Mouse (Mus musculus): ENCODE data around the gene Tcf7. TPM values are rescaled to one million over a fixed set of nuclear protein-coding genes. Genes with fewer than 3 reads are reported as not detected.

Tcf7 gene
- total RNA-seq, 1 experiment from 2014 or later, result 41.3 TPM

DNA sequence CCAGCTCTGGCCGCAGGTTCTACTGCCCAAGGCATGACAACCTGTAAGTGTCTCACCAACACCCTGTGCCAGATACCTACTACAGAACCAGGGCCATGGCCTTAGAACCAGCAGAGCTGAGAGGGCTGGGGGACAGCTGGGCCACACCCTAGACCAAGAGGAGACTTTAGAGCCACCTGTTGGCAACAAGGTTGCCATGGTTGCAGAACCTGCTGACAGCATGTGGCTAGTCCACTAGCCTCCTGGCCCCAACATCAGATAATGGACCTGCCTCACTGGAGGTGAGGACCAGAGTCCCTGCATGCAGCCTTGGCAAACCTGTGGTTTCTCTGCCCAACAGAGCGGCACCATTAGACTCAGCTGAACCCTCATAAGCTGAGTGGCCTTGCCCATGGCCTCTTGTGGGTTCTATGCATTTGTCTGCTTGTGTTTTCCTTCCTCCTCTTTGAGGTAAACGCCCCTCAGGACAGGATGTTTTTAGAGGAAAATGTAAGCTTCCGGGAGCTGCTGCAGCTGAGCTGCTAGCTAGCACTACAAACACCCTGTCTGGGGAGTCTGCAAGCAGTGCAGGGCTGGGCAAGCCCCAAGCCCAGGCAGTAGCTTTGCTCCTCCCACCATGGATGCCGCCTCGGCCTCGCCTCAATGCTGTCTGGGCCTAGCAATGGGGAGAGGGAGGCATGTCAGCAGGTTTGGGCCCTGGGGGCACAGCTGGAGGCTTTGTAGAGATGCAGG lies 14.5 kb downstream of the Tcf7 start:
- DNase-seq, result no peak

DNA sequence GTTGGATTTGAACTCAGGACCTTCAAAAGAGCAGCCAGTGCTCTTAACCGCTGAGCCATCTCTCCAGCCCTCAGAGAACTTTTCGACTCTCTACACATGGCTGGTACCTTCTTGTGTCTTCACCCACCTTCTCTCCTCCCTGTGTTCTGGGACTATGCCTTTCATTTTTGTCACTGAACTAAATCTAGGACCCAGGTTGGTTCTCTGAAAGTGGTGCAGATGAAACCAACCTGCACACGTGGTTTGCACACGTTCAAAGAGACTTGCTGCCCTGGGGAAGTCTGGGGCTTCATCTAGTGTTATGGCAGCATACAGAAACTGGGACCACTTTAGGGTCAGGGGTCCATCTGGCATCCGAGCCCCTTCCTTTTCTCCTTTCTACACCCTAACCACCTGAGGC lies 15.5 kb downstream of the Tcf7 start:
- no peak for DNase-seq

DNA sequence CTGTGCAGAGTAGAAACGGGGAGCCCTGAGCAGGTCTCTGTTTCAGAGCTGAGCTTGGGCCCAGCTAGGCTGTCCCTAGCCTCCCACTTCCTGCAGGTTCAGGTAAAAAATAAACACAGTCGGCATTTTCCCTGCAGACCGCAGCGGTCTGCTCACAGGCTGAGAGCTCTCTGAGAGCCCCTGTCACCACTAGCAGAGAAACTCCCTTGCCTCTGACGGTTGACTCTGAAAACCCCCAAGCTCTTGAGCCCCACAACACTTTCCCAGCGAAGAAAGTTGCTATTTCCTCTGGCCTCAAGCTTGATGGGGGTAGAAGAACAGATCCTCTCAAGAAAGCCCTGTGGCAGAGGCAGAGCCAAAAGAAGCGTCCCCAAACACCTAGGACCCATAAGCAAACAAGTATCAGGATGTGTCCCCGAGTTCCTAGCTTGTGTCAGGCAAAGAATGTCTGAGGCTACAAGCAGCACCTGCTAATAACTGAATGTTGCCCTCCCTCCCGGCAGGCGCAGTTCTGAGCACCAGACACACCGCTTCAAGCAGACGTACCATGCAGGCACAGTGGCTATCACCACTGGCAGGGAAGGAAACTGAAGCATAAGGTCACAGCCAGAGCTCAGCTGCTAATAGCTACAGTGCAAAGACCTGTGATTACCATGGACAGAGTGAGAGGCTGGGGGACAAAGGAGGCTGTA lies 17.1 kb downstream of the Tcf7 start:
- no peak for DNase-seq

DNA sequence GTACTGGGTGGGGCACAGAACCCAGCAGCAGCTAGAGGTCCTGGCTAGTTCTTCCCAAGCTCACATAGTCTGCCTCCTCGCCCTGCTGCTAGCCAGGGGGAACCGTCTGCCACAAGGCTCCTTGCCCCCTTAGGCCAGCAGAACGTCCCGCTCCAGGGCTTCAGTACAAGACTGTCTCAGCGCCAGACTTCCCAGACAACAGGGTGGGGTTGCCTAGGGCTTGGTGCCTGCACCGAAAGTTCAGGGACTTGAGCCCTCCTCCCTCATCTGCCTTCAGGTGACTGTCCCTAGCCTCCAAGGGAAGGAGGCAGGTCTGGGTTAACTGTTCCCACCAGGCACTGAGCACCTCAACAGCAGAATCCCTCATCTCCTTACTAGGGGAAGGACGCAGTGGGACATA lies 17.9 kb downstream of the Tcf7 start:
- no peak for DNase-seq

DNA sequence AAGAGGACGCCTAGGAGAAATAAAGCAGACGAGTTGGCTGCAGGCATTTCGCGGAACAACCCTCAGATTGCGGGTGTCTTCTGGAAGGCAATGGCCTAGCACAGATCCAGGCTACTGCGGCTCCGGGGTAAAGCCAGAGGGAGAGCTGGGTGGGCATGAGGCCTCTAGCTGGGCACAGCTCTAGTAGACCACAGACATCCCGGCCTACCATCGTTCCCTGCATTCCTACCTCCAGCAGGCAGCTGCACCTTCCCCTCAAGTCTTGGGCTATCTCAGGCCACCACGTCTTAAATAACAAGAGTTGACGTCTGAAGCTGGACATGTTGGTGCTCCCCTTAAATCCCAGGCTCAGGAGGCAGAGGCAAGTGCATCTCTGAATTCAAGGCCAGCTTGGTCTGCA lies 20.5 kb downstream of the Tcf7 start:
- DNase-seq, result no peak

DNA sequence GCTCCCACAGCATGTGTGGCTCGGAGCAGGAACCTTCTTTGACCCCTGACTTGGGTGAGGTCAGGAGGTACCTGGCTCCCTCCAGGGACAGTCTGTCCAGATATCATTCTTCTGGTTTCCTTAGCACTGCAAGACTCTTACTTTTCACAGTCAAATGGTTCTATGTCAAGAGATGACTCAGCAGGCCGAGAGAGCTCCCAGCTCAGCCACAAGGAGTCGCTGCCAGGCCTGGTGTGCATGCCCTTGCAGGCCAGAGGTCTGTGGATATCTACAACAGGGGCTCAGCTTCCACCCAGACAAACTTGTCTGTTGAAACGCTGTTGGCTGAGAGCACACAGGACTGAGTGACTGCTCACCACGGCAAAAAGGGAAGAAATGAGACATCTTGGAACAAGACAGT lies 20.9 kb downstream of the Tcf7 start:
- peak; percentile 79 for DNase-seq

DNA sequence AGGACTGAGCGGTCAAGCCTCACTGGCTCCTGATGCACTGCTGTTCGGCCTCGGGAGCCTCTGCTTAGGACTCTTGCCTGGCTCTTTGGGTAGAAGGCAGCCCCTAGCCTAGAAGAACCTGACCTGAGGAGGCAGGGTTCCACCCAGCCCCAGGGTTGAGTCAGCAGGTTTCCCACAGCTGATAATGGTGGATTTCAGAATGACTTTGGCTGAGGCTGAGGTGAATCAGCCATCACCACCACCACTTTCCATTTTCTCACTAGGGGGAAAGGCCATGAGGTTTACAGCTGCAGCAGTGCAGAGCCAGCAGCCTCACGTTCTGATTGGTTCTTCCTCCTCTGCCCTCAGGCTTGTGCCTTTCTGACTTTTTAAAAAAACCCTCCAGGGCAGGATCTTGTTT lies 21.9 kb downstream of the Tcf7 start:
- no peak for DNase-seq

DNA sequence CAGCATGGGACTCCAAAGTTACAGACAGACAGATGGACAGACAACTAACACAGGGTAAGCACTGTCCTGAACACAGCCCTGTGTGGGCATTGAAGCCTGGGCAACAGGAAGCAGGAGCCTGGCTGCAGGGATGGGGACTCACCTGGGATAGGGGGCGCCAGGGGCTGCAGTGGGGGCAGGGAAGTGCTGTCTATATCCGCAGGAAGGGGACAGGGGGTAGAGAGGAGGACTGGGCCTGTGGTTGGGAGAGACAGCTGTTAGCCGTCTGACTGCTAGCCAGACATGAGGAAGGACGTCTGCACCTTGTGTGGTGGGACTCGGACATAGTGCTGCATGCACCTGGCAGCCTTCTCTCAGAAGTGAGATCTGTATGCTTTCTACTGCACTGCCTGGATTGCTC lies 24.1 kb downstream of the Tcf7 start:
- DNase-seq, result no peak

DNA sequence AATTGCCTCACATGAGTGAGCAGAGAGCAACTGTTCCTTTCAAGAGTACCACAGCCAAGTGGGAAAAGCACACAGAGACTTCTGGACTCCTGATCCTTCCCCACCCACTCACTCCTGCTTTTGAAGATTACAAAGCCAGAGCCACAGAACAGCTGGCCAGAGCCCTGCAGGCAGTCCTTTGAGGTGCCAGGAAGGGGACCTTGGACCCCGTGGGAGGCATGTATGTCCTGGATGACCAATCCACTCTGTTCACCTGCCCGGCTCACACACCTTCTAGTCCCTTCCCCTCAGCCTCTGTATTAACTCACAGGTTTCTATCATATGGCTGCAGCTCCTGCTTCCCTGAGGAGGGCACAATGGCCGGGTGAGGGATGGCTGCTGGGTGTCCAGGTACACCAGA lies 25.4 kb downstream of the Tcf7 start:
- no peak for DNase-seq

DNA sequence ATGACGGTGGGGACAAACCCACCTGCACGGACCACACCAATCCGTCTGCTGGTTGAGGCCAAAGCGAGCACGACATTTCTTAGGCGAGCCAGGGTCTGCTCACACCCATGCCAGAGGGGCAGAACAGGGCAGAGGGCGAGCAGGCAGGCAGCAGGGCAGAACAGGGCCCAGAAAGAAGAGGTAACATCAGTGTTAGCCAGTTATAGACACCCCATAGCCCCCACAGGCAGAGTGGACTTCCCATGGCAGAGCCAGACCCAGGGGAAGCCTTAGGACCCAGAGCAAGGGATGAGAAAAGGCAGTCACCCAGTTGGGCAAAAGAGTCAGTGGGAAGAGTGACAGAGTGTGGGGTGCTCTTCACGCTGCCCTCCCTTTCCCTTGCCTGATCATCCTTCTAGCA lies 27.7 kb downstream of the Tcf7 start:
- DNase-seq, result no peak

DNA sequence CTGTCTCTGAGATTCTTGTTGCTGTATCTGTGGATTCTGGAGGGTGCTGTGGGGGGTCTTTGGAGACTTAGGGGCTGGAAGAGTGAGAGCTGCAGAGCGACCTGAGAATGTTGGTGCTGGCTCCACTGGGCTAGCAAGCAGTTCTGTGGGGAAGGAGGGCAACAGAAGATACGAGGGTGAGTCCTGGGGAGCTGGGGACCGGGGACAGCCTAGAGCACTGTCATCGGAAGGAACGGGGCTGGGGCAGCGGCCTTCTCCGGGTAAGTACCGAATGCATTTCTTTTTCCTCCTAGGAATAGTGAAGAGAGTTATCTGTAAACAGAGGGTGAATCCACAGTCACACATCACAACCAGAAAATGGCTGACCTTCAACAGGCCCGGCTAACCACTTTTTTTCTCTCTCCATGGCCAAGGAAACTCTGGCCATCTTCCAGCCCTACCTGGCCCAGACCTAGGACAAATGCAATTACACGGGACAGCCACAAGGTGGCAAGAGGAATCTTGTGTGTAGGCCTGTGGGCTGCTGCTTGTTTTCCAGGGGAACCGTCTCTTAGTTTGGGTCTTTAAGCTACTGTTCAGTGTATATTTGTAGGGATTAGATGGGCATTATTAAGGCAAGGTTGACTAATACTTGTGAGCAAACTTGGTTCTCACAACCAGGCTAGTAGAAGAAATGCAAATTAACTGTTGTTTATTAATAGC lies 29.0 kb downstream of the Tcf7 start:
- peak; percentile 71 for DNase-seq

DNA sequence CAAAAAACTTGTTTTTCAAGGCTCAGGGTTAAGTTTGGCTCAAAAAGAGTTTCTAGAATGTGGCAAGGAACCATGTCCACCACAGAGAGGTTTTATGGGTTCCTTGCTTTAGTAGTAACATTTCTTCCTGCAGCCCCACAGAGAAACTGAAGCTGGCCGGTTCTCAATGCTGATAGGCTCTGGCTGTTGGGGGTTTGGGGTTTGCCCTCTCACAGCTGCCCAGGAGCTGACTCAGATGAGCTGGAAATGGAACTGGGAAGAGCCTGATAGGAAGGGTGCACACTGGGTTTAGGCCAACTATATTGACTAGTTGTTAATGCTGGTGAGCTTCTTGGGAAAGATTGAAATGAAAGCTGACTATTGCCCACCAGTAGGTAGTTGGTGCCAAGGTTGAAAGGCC lies 30.1 kb downstream of the Tcf7 start:
- DNase-seq, result no peak

DNA sequence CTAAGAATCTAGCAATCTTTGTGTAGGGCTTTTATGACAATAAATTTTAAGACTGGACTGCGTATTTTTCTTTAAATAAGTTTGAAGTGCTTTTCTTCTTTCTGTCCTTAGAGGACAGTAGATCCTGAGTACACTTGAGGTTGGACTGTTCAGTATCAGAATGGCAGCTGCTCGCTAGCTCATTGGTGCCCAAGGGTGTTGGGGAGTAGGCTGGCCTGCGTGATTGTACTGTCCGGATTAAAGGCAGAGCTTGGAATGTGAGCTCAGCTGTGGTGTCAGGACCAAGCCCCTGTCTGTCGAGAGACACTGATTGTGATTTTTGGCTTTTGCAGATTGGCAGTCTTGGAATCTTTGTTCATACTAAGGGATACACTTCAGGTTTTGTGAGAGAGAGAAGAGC lies 31.0 kb downstream of the Tcf7 start:
- no peak for DNase-seq

DNA sequence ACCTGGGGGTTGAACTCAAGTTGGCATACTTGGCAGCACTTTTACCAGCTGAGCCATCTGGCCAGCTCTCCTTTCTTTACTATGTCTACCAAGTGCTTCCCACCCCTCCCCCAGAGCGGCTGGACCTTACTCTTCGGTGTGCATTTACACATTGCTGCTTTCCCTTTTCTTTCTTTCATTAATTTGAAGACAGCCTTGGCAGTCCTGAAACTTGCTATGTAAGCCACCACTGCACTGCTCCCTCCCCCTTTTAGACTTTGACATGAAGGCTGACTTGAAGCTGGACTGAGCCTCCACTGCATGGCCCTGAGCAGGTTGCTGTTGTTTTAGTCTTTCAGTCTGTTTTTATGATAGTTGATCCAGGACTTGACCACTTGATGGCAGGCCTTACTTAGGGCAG lies 33.4 kb downstream of the Tcf7 start:
- DNase-seq, result no peak

DNA sequence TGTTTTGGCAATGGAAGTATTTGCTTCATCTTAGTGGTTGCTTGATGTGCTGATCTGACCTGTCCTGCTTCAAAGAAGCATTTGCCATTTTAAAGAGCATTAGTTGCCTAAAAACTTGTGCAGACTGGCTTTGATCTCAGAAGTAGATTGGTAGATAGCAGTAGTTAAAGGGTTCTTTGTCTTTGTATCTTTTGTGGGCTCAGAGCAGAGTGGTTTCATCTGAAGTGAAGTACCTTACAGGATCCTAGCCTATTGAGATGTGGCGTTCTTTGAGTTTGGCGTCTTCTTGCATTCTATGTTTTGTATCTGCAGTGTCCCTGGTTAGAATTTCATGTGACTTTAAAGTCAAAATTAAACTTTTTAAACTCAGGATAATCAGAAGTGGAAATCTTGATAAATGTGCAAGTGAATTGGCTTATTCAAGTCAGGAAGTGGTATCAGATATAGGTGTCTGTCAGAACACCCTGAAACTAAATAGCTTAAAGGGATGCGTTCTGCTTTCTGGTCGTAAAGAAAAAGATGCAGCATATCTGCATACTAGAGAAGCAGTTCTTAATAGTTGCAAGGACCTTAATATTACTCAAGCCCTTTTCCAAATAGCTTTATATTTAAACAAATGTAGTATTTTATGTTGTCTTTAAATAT lies 41.8 kb downstream of the Tcf7 start:
- no peak for DNase-seq

DNA sequence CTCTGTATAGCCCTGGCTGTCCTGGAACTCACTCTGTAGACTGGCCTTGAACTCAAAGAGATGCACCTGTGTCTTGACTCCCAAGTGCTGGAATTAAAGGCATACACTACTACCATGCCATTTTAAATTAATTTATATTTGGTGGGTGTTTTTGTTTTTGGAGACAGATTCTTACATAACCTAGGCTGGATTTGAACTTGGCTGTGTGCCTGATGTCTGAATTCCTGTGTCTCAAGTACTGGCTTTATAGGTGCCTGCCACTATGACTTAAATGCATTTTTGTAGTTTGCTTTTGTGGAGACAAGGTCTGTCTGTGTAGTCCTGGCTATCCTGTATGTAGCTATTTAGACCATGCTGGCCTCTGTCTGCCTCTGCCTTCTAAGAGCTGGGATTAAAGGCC lies 48.3 kb downstream of the Tcf7 start:
- DNase-seq, result no peak

DNA sequence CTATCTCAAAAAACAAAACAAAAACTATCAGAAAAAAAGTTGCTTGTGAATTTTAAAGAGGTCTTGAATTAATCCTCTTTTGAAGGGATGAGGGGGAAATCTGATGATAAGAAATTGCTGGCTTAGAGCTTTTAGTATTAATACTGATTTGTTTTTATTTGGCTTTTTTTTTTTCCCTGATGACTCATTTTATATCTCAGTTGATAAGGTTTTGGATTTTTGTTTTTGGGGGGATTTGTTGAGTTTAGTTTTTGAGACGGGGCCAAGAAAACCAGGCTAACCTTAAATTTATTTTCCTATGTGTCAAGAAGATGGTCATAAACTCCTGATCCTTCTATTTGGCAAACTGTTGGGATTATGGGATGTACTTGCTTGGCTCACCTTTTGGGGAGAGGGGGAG lies 48.9 kb downstream of the Tcf7 start:
- DNase-seq, result no peak

DNA sequence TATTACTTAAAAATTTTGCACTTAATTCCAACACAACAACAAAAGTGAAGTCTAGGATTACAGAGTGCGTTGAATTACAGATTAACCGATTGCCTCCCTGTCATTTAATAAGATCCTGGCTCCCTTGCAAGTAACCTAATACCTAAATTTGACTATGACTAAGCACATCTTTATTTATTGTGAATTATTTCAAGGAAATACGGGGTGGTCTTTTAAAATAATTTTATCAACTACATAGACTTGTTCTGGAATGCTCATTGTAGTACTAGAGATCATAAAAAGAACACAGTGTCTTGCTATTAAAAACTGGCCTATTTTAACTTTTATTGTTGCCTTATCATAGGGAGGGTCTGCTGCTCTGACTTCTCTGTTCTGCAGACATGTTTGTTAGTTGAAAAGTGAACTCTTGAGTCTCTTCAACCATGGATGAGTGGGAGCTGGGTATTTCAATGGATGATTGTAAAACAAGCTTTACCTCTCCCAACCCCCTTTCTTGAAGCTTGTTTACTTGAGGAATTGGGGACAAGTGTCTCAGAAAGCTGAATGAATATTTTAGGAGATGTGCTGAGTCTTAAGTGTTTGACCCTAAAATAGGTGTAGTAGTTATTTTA lies 49.7 kb downstream of the Tcf7 start:
- DNase-seq, result no peak

DNA sequence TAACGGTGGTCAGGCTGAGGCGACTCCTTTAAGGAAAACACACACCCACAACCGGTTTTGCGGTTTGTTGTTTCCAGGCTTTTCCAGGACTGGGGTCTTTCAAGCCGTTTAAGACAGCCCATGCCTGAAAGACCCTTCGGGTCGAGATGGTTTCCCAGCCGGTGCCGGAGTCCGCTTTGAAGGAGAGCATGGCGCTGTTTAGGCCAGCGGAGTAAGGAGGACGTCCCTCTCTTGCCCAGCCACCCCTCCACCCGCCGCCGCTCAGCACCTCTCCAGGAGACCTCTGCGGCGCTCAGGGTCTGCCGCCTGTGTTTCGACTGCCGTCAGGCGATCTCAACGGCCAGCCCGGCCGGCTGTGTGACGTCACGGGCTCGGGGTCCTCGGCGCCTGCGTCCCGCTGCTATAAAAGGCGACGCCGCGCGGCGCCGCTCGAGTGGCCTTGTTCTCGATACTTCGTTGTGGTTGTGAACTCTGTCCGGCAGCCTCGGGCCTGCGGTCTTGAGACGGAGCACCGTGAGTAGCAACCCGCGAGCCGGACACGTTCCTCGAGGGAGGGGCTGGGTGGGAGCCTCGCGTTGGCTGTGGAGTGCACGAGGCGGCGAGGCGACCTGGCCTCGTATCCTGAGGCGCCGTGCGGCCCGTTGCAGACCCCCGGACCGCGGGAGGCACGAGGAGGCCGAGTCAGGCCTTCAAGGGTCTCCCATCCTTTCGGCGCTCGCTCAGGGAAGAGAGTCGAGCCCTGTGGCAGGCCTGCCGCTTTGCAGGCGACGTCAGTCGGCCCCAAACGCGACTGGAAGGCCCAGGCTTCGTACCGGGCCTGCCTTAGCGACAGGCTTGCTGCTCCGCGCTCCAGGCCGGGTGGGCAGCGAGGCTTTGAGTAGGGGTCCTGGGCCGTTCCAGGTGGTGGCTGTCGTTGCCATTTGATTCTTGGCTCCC lies 50.9 kb downstream of the Tcf7 start, which contains the start of gene Skp1a:
Gene Skp1a (plus strand): TSS at position 390 of the 936 bp plus-strand sequence.
- peak; percentile 94 for DNase-seq

DNA sequence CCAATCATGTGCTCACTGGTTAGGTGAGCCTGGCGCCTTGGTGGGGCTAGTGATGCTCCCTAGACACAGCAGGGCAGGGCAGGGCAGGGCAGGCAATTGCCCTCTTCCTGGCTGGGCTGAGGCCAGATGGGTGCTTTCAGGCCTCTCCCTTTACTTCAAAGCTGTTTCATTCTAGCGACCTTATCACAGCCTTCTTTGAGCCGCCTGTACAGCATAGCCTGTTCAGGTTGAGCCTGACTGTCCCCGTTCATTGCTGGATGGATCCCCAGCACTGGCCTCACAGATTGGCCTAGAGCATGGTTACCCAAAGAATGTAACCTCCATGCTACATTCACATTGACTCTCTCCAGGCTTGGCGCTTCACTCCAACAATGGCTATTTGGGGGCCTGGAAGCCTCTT lies 52.1 kb downstream of the Tcf7 start:
- no peak for DNase-seq

DNA sequence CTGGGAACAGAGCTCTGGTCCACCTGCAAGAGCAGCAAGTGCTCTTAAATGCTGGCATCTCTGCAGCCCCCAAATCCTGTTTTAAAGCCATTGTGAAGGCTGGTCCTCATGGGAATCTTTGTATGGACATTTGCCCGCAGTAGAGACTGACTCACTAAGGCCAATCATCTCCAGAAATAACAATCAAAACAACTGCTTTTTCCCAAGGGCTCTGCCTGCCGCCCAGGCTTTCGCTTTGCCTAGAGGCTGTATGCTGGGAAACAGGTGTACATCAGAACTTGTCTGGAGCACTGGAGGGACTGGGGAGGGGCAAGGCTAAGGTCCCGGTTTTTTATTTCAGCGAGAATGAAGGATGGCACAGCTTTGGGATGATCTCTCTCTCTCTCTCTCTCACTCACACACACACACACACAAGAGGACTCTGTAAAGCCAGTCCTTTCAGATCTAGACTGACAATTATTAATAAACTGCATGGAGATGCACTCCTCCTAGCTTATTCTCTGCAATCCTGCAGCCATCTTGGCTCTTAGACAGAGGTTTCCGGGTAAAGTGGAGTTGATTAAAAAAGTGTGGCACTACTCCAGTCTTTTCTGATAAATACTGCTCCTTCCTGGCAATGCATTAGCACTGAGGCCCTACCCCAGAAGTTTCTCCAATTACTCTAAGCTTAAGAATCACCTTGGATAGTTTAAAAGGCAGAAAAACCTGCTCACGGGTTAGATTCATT lies 53.9 kb downstream of the Tcf7 start:
- DNase-seq, result no peak

All from adrenal gland, postnatal 25 days (tissue).